Mouse (Mus musculus) limb, embryonic 11.5 days (tissue): ENCODE data around the gene Dhrs7b. TPM values are rescaled to one million over a fixed set of nuclear protein-coding genes. Genes with fewer than 3 reads are reported as not detected.
"Not testable (repeated sequence)": the region's sequence is repeated elsewhere in the genome, so short reads cannot be mapped to it uniquely, and the experiment has no call there.

Experiments
- ATAC-seq: fragments of 200-750 bp; cut with Nextera tagmentation; 2 replicates; pipeline ENCODE4 v1.8.0; 2017; ENCODE audit warnings: low read depth; ENCODE audit not compliant: insufficient number of reproducible peaks, low FRiP score, low TSS enrichment
- DNase-seq: peaks from one replicate; pipeline ENCODE4 v3.0.0-alpha.2; 2015; ENCODE audit warnings: low spot score
- H3K27ac ChIP-seq: fragments of 300-500 bp; sonication (generic); replicated peaks from 2 replicates; pipeline ENCODE4 v1.5.1; 2014; ENCODE audit warnings: low read depth, mild to moderate bottlenecking, low read length
- H3K27me3 ChIP-seq: fragments of 300-500 bp; sonication (generic); 2 replicates; pipeline ENCODE4 v1.6.1; 2014; ENCODE audit warnings: mild to moderate bottlenecking, low read length, mixed read lengths; ENCODE audit not compliant: control insufficient read depth, insufficient read depth
- H3K36me3 ChIP-seq: fragments of 300-500 bp; sonication (generic); 2 replicates; pipeline ENCODE4 v1.6.1; 2014; ENCODE audit warnings: mild to moderate bottlenecking, low read length, moderate library complexity, mixed read lengths; ENCODE audit not compliant: control insufficient read depth, insufficient read depth
- H3K4me1 ChIP-seq: fragments of 300-500 bp; sonication (generic); 2 replicates; pipeline ENCODE4 v1.6.1; 2014; ENCODE audit warnings: low read length, mixed read lengths; ENCODE audit not compliant: control insufficient read depth, insufficient read depth
- H3K4me2 ChIP-seq: fragments of 300-500 bp; sonication (generic); 2 replicates; pipeline ENCODE4 v1.6.1; 2014; ENCODE audit warnings: low read depth, mild to moderate bottlenecking, moderate library complexity; ENCODE audit not compliant: severe bottlenecking
- H3K4me3 ChIP-seq: fragments of 300-500 bp; sonication (generic); 2 replicates; pipeline ENCODE4 v1.5.1; 2014; ENCODE audit warnings: low read depth, low read length
- H3K9ac ChIP-seq: fragments of 300-500 bp; sonication (generic); 2 replicates; pipeline ENCODE4 v1.6.1; 2014; ENCODE audit warnings: mild to moderate bottlenecking, low read length
- H3K9me3 ChIP-seq: fragments of 300-500 bp; sonication (generic); 2 replicates; pipeline ENCODE4 v1.6.1; 2016; ENCODE audit warnings: low read length; ENCODE audit not compliant: control insufficient read depth
- WGBS: fragments of 180-500 bp; shearing (Covaris S2); extraction: QIAGEN DNeasy Blood & Tissue Kit; methylation state at CpG from one replicate; pipeline ENCODE4 v1.1.7; 2014; 5-methylcytosine and 5-hydroxymethylcytosine counted together
- polyA plus RNA-seq: library from polyadenylated mRNA; unstranded; fragments of >200 nt; fragmentation: Nextera tagmentation; extraction: Ambion mirVana; gene quantifications from 2 replicates; pipeline ENCODE4 v1.2.1, GENCODE M21; 2014

Dhrs7b gene
- polyA plus RNA-seq, 1 experiment from 2014 or later, result 25.2 TPM

- H3K27ac ChIP-seq, result no peak overlapping the region
- no peaks in the 10 kb centered on the region for H3K27me3 ChIP-seq
- no peak for ATAC-seq
- H3K4me3 ChIP-seq, result peak overlapping the region; percentile 45
- peak overlapping the region; percentile 65 for H3K4me2 ChIP-seq
- no peaks in the 10 kb centered on the region for H3K36me3 ChIP-seq
- 70% methylated on average over 1 of the region's 1 CpGs for WGBS
- peak overlapping the region; percentile 47; the same call in 1 of the 2 replicates for H3K9ac ChIP-seq
- no peaks in the 10 kb centered on the region for H3K9me3 ChIP-seq
- no peak for DNase-seq
- H3K4me1 ChIP-seq, result peaks cover 7% of the 10 kb centered on the region; the same call in 1 of the 2 replicates
Measured at GRCm38 (mm10) chr11:60809546-60809945, 20.9 kb upstream of the Dhrs7b start.

GRCm38 (mm10) chr11:60810046-60810965, 20.1 kb upstream of the Dhrs7b start:
- Histone ChIP-seq H3K9me3 (no peaks in the 10 kb centered on the region), H3K27me3 (no peaks in the 10 kb centered on the region), H3K9ac (peak overlapping the region; percentile 47), H3K27ac (no peak overlapping the region), H3K4me3 (peak overlapping the region; percentile 45), H3K4me1 (peaks cover 7% of the 10 kb centered on the region; the same call in 1 of the 2 replicates), H3K4me2 (peak overlapping the region; percentile 65), H3K36me3 (no peaks in the 10 kb centered on the region)
- DNase-seq (peak; percentile 22), ATAC-seq (no peak; the same call in 1 of the 2 replicates)
- WGBS, result 12% methylated on average over 14 of the region's 14 CpGs

- Histone ChIP-seq H3K27ac (no peak overlapping the region), H3K36me3 (no peaks in the 10 kb centered on the region), H3K4me3 (peak overlapping the region; percentile 45), H3K4me2 (peak overlapping the region; percentile 65), H3K4me1 (peaks cover 7% of the 10 kb centered on the region; the same call in 1 of the 2 replicates), H3K9ac (peak overlapping the region; percentile 47), H3K27me3 (no peaks in the 10 kb centered on the region), H3K9me3 (no peaks in the 10 kb centered on the region)
- ATAC-seq (peak; percentile 100), DNase-seq (peak; percentile 97)
- 0% methylated on average over 29 of the region's 29 CpGs for WGBS
Measured at GRCm38 (mm10) chr11:60811054-60811460, 19.4 kb upstream of the Dhrs7b start.

GRCm38 (mm10) chr11:60811618-60812017, 18.8 kb upstream of the Dhrs7b start, which contains the start of gene Shmt1:
TSS of gene Shmt1 (minus strand) at chr11:60811718.
- ATAC-seq, H3K27me3 ChIP-seq, H3K9me3 ChIP-seq, DNase-seq, H3K36me3 ChIP-seq, H3K27ac ChIP-seq, H3K4me1 ChIP-seq: not testable (repeated sequence)
- Histone ChIP-seq H3K4me3 (peak within 1 kb of the TSS; percentile 45), H3K4me2 (peak within 1 kb of the TSS; percentile 65), H3K9ac (peak within 1 kb of the TSS; percentile 47)
- 32% methylated on average over 6 of the region's 6 CpGs for WGBS

GRCm38 (mm10) chr11:60816398-60816797, 14.0 kb upstream of the Dhrs7b start:
- DNase-seq, result no peak
- Histone ChIP-seq H3K27ac (no peak overlapping the region), H3K9ac (no peak overlapping the region), H3K9me3 (no peaks in the 10 kb centered on the region), H3K4me1 (no peaks in the 10 kb centered on the region), H3K36me3 (no peaks in the 10 kb centered on the region), H3K27me3 (no peaks in the 10 kb centered on the region), H3K4me3 (no peak overlapping the region), H3K4me2 (no peak overlapping the region)
- no peak for ATAC-seq
- WGBS, result 71% methylated on average over 5 of the region's 5 CpGs

GRCm38 (mm10) chr11:60823771-60824170, 6.7 kb upstream of the Dhrs7b start:
- H3K9me3 ChIP-seq, result no peaks in the 10 kb centered on the region
- H3K9ac ChIP-seq, result no peak overlapping the region
- H3K4me2 ChIP-seq, result no peak overlapping the region
- 71% methylated on average over 2 of the region's 2 CpGs for WGBS
- H3K27me3 ChIP-seq, result no peaks in the 10 kb centered on the region
- no peak overlapping the region for H3K4me3 ChIP-seq
- no peak overlapping the region for H3K27ac ChIP-seq
- DNase-seq, result no peak
- no peaks in the 10 kb centered on the region for H3K4me1 ChIP-seq
- no peaks in the 10 kb centered on the region for H3K36me3 ChIP-seq
- ATAC-seq, result no peak

- Histone ChIP-seq H3K4me2 (no peak overlapping the region), H3K9me3 (no peaks in the 10 kb centered on the region), H3K27me3 (no peaks in the 10 kb centered on the region), H3K36me3 (no peaks in the 10 kb centered on the region), H3K4me3 (no peak overlapping the region), H3K4me1 (no peaks in the 10 kb centered on the region), H3K9ac (no peak overlapping the region), H3K27ac (no peak overlapping the region)
- DNase-seq (no peak), ATAC-seq (no peak)
- WGBS, result 85% methylated on average over 3 of the region's 3 CpGs
Measured at GRCm38 (mm10) chr11:60825191-60825590, 5.2 kb upstream of the Dhrs7b start.

- no peaks in the 10 kb centered on the region for H3K4me1 ChIP-seq
- no peak overlapping the region for H3K4me2 ChIP-seq
- H3K4me3 ChIP-seq, result no peak overlapping the region
- H3K27me3 ChIP-seq, result no peaks in the 10 kb centered on the region
- no peak overlapping the region for H3K9ac ChIP-seq
- ATAC-seq (no peak), DNase-seq (no peak)
- no peaks in the 10 kb centered on the region for H3K36me3 ChIP-seq
- 56% methylated on average over 1 of the region's 1 CpGs for WGBS
- no peak overlapping the region for H3K27ac ChIP-seq
- H3K9me3 ChIP-seq, result no peaks in the 10 kb centered on the region
Measured at GRCm38 (mm10) chr11:60826700-60827099, 3.7 kb upstream of the Dhrs7b start.
